Mouse (Mus musculus) kidney, adult 2 months (tissue): ENCODE data around the gene Bach2.

Experiments
- CTCF ChIP-seq: fragments of 200-500 bp; conservative IDR thresholded peaks from 2 replicates; pipeline ENCODE4 v1.5.1; 2011; ENCODE audit warnings: low read depth, mild to moderate bottlenecking, control low read depth, low read length, moderate library complexity, mixed read lengths; ENCODE audit not compliant: insufficient read depth, insufficient read length
- POLR2A ChIP-seq: fragments of 200-500 bp; IDR thresholded peaks from one replicate; pipeline ENCODE4 v1.6.1; 2011; ENCODE audit warnings: low read depth, low read length, control low read depth

DNA sequence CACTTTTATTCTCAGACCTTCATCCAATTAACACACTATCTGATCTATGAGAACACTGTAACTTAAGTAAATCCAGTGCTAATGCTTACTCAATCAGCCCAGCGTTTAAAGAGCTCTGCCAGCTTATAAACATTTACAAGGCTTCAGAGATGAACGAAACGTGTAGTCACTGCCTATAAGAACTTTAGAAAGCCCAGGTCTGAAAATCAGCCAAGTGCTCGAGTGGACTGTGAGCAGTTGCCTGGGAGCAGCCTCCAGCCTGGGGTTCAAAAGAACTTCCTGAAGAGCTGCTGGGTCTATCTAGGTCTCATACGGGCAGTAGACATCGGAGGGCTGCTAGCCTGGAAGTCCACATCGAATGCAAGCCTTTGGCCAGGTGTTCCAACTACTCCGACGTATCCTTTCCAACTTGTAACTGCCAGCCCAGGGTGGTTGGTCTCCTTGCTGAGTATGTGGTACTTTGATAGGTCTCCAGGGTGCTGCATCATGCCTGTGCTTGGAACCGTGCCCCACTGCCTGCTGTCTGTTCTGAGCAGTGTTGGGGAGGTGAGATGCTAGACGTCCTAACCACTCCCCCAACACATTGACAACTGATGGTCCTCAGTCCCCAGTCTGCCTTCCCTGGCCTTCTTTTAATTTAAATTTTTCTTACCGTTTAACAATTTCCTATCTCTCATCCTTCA, 117.5 kb downstream of the Bach2 start:
- TF ChIP-seq POLR2A = no peak
- TF ChIP-seq CTCF = no peak
